Mouse (Mus musculus): ENCODE results near the gene Mt4. TPM values are rescaled to one million over a fixed set of nuclear protein-coding genes. Genes with fewer than 3 reads are reported as not detected.

The Mt4 gene
- total and polyA plus RNA-seq, 3 experiments: not detected

DNA sequence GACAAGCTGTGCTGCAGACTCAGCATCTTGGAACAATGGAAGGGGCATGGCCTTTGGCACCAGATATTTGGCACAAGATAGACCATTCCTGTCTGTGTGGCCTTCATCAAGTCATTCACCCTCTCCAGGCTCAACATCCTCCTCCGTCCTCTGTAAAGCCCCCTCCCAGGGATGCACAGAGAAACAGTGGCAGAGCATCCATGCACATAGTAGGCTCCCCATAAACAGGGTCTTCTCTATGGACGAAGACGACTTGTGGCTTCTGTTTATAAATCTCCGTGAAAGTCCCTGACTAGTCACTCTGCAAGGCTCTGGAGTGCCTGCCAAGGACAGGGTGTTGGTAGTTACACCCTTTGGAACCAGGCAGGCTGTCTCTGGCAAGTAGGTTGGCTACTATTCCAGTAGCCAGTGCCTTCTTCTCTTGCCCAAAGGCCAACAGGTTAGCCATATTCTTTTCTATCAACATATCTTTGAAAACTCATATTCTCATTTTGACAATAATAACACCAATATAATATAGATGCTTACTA lies 3.3 kb downstream of the Mt4 start:
- Histone ChIP-seq H3K27ac (ENCODE audit: control insufficient read depth, low read depth, low read length) (no peak overlapping the region), H3K79me2 (ENCODE audit: control insufficient read depth, insufficient read depth, low read length, poor library complexity) (no peaks in the 10 kb centered on the region)
- no peak for TF ChIP-seq ELF1 (IDR thresholded peaks at IDR 0.05; ENCODE audit: low read depth, low read length)
- TF ChIP-seq MAX (IDR thresholded peaks at IDR 0.05; ENCODE audit: low read length): no peak
- TF ChIP-seq MAFK (IDR thresholded peaks at IDR 0.05; ENCODE audit: borderline replicate concordance, low read depth, low read length): no peak
- TF ChIP-seq UBTF (IDR thresholded peaks at IDR 0.05; ENCODE audit: borderline replicate concordance, insufficient read depth, low read depth, low read length): no peak
- TF ChIP-seq EP300 (IDR thresholded peaks at IDR 0.05; ENCODE audit: low read depth in 1 of 2, low read length in 2 of 2): no peak
- TF ChIP-seq CHD2 (IDR thresholded peaks at IDR 0.05; ENCODE audit: low read length): no peak
- no peak for TF ChIP-seq POLR2AphosphoS2 (IDR thresholded peaks at IDR 0.05; ENCODE audit: low read length)
- no peak for TF ChIP-seq TBP (IDR thresholded peaks at IDR 0.05; ENCODE audit: low read depth, low read length)
- no peak for TF ChIP-seq TAL1 (IDR thresholded peaks at IDR 0.05; ENCODE audit: low read length)
- TF ChIP-seq ZNF384 (IDR thresholded peaks at IDR 0.05; ENCODE audit: low read depth, low read length): no peak
- no peak for TF ChIP-seq CHD1 (IDR thresholded peaks at IDR 0.05; ENCODE audit: low read depth, low read length)
- TF ChIP-seq POLR2AphosphoS5 (IDR thresholded peaks at IDR 0.05; ENCODE audit: borderline replicate concordance, low read depth, low read length): no peak

GRCm38 (mm10) chr8:94148236-94148635 lies 11.2 kb downstream of the Mt4 start:
- H3K36me3 ChIP-seq (ENCODE audit: control insufficient read depth in 1 of 2, insufficient read depth in 2 of 2, low read length in 2 of 2): peaks cover 0 to 6% of the 10 kb centered on the region in 2 experiments; a peak in 2 of 4 replicates
- H3K79me2 ChIP-seq (ENCODE audit: control insufficient read depth, insufficient read depth, low read length, poor library complexity): no peaks in the 10 kb centered on the region
- no peaks in the 10 kb centered on the region for H3K9me3 ChIP-seq (replicated peaks; ENCODE audit: insufficient read depth, low read length)
- H3K27ac ChIP-seq (ENCODE audit: control insufficient read depth, low read depth, low read length): no peak overlapping the region
- DNase-seq (ENCODE audit: low read depth, low spot score): no peak
- no peak overlapping the region for H3K9ac ChIP-seq (ENCODE audit: control insufficient read depth, low read depth, low read length, poor library complexity, severe bottlenecking)
- no peaks in the 10 kb centered on the region for H3K27me3 ChIP-seq (ENCODE audit: control insufficient read depth in 1 of 2, insufficient read depth in 2 of 2, low read length in 2 of 2)
- TF ChIP-seq CHD1 (IDR thresholded peaks at IDR 0.05; ENCODE audit: low read depth, low read length) (no peak), TAL1 (IDR thresholded peaks at IDR 0.05; ENCODE audit: low read length) (no peak), USF2 (IDR thresholded peaks at IDR 0.05; ENCODE audit: borderline replicate concordance in 1 of 2, insufficient read depth in 1 of 2, low read depth in 1 of 2, low read length in 2 of 2) (no peak), GABPA (IDR thresholded peaks at IDR 0.05; ENCODE audit: low read depth, low read length) (no peak), SIN3A (IDR thresholded peaks at IDR 0.05; ENCODE audit: low read length) (no peak), ELF1 (IDR thresholded peaks at IDR 0.05; ENCODE audit: low read depth, low read length) (no peak), MXI1 (IDR thresholded peaks at IDR 0.05; ENCODE audit: low read depth, low read length) (no peak), ZNF384 (IDR thresholded peaks at IDR 0.05; ENCODE audit: low read depth, low read length) (no peak), ETS1 (IDR thresholded peaks at IDR 0.05; ENCODE audit: low read depth, low read length) (no peak), TBP (IDR thresholded peaks at IDR 0.05; ENCODE audit: low read depth, low read length) (no peak), MAFK (IDR thresholded peaks at IDR 0.05; ENCODE audit: borderline replicate concordance, low read depth, low read length) (no peak), GATA1 (IDR thresholded peaks at IDR 0.05; ENCODE audit: low read depth, low read length) (no peak), BHLHE40 (IDR thresholded peaks at IDR 0.05; ENCODE audit: borderline replicate concordance, low read depth, low read length) (no peak), MEF2A (IDR thresholded peaks at IDR 0.05; ENCODE audit: extremely low read depth, insufficient replicate concordance, low read depth, low read length, poor library complexity, severe bottlenecking) (no peak), NELFE (IDR thresholded peaks at IDR 0.05; ENCODE audit: low read depth, low read length) (no peak), NRF1 (IDR thresholded peaks at IDR 0.05; ENCODE audit: insufficient read depth, low read depth, low read length, poor library complexity, severe bottlenecking) (no peak), POLR2AphosphoS5 (IDR thresholded peaks at IDR 0.05; ENCODE audit: borderline replicate concordance, low read depth, low read length) (no peak), ZKSCAN1 (IDR thresholded peaks at IDR 0.05; ENCODE audit: low read depth, low read length) (no peak), USF1 (IDR thresholded peaks at IDR 0.05; ENCODE audit: low read depth, low read length) (no peak), CHD2 (IDR thresholded peaks at IDR 0.05; ENCODE audit: low read length) (no peak)
- H3K4me1 ChIP-seq (ENCODE audit: control insufficient read depth in 1 of 2, insufficient read depth in 2 of 2, low read length in 2 of 2): peaks cover 0 to 8% of the 10 kb centered on the region in 2 experiments; a peak in 2 of 4 replicates
- H3K4me3 ChIP-seq (ENCODE audit: control insufficient read depth in 1 of 2, insufficient read depth in 1 of 2, low read depth in 2 of 2, low read length in 2 of 2): no peak overlapping the region

More for the DNA sequence above, 3.3 kb downstream of the Mt4 start:
- Histone ChIP-seq H3K9ac (ENCODE audit: control insufficient read depth, low read depth, low read length, poor library complexity, severe bottlenecking) (no peak overlapping the region), H3K9me3 (replicated peaks; ENCODE audit: insufficient read depth, low read length) (no peaks in the 10 kb centered on the region), H3K36me3 (ENCODE audit: control insufficient read depth in 1 of 2, insufficient read depth in 2 of 2, low read length in 2 of 2) (no peaks in the 10 kb centered on the region), H3K27me3 (ENCODE audit: control insufficient read depth in 1 of 2, insufficient read depth in 2 of 2, low read length in 2 of 2) (peaks cover 1 to 2% of the 10 kb centered on the region in 2 experiments; a peak in 2 of 4 replicates), H3K4me3 (ENCODE audit: control insufficient read depth in 1 of 2, insufficient read depth in 1 of 2, low read depth in 2 of 2, low read length in 2 of 2) (no peak overlapping the region), H3K4me1 (ENCODE audit: control insufficient read depth in 1 of 2, insufficient read depth in 2 of 2, low read length in 2 of 2) (no peaks in the 10 kb centered on the region)
- no peak for DNase-seq (ENCODE audit: low read depth, low spot score)

All from MEL (cell line).